Mouse (Mus musculus) spleen, adult 2 months (tissue): ENCODE results near the gene Gabra2. TPM values are rescaled to one million over a fixed set of nuclear protein-coding genes. Genes with fewer than 3 reads are reported as not detected.

Experiments used
- DNase-seq, 2 experiments: peaks; one replicate each; pipeline versions ENCODE4 v3.0.0 to v3.0.0-alpha.2; 2012 to 2021; ENCODE audit warnings: low spot score in 2 of 2, low read depth in 1 of 2
- H3K27ac ChIP-seq: fragments of 200-500 bp; 2 replicates; pipeline ENCODE4 v1.5.1; 2012; ENCODE audit warnings: low read length, inconsistent platforms; ENCODE audit not compliant: insufficient read depth
- H3K27me3 ChIP-seq: fragments of 200-500 bp; 2 replicates; pipeline ENCODE4 v1.6.1; 2012; ENCODE audit warnings: mild to moderate bottlenecking, moderate library complexity, low read length, inconsistent platforms; ENCODE audit not compliant: control insufficient read depth, insufficient read depth
- H3K36me3 ChIP-seq: fragments of 200-500 bp; 2 replicates; pipeline ENCODE4 v1.6.1; 2012; ENCODE audit warnings: mild to moderate bottlenecking, low read length, inconsistent platforms; ENCODE audit not compliant: control insufficient read depth, insufficient read depth
- H3K4me1 ChIP-seq: fragments of 200-500 bp; 2 replicates; pipeline ENCODE4 v1.6.1; 2011; ENCODE audit warnings: inconsistent platforms; ENCODE audit not compliant: control insufficient read depth, insufficient read depth, insufficient read length
- H3K4me3 ChIP-seq: fragments of 200-500 bp; 2 replicates; pipeline ENCODE4 v1.5.1; 2011; ENCODE audit warnings: mild to moderate bottlenecking, inconsistent platforms; ENCODE audit not compliant: insufficient read depth, insufficient read length; ENCODE audit errors: extremely low read depth
- CTCF ChIP-seq: fragments of 200-500 bp; IDR thresholded peaks from 2 replicates; pipeline ENCODE4 v1.5.1; 2011; ENCODE audit warnings: mild to moderate bottlenecking, inconsistent platforms; ENCODE audit not compliant: insufficient read depth, insufficient read length, insufficient replicate concordance; ENCODE audit errors: extremely low read depth
- POLR2A ChIP-seq: fragments of 200-500 bp; IDR thresholded peaks from 2 replicates; pipeline ENCODE4 v1.6.1; 2011; ENCODE audit warnings: low read depth, low read length, inconsistent platforms
- WGBS: fragments of 180-500 bp; shearing (Covaris S2); methylation state at CpG from one replicate; pipeline ENCODE4 v1.1.7; 2018; 5-methylcytosine and 5-hydroxymethylcytosine counted together
- polyA plus RNA-seq: library from polyadenylated mRNA; depleted of rRNA; stranded (reverse); fragments of >200 nt; gene quantifications from 2 replicates; pipeline ENCODE4 v1.2.3, GENCODE M21; 2012; rRNA removed

The Gabra2 gene
- polyA plus RNA-seq: not detected in 2 replicates

GRCm38 (mm10) chr5:71095725-71096607 is at the start of gene Gabra2:
TSS of gene Gabra2 (minus strand) at chr5:71095849.
- no peak within 1 kb of the TSS for H3K27ac ChIP-seq
- H3K27me3 ChIP-seq: no peaks in the 10 kb centered on the region
- DNase-seq: no peak
- WGBS: 7% methylated on average over 54 of the region's 55 CpGs
- no peak within 1 kb of the TSS for H3K4me3 ChIP-seq
- H3K36me3 ChIP-seq: no peaks in the 10 kb centered on the region
- H3K4me1 ChIP-seq: no peaks in the 10 kb centered on the region
- TF ChIP-seq POLR2A (no peak), CTCF (no peak)

- no peaks in the 10 kb centered on the region for H3K4me1 ChIP-seq
- no peak overlapping the region for H3K4me3 ChIP-seq
- no peak for TF ChIP-seq POLR2A
- no peak for TF ChIP-seq CTCF
- H3K36me3 ChIP-seq: no peaks in the 10 kb centered on the region
- H3K27me3 ChIP-seq: no peaks in the 10 kb centered on the region
- DNase-seq: no peak
- no peak overlapping the region for H3K27ac ChIP-seq
- 70% methylated on average over 4 of the region's 4 CpGs for WGBS
These were observed 41.0 kb upstream of the Gabra2 start for GRCm38 (mm10) chr5:71136691-71137090.

GRCm38 (mm10) chr5:71135840-71136239 is 40.2 kb upstream of the Gabra2 start:
- Histone ChIP-seq H3K36me3 (no peaks in the 10 kb centered on the region), H3K27me3 (no peaks in the 10 kb centered on the region), H3K4me3 (no peak overlapping the region), H3K27ac (no peak overlapping the region), H3K4me1 (no peaks in the 10 kb centered on the region)
- TF ChIP-seq POLR2A: no peak
- no peak for TF ChIP-seq CTCF
- 70% methylated on average over 2 of the region's 2 CpGs for WGBS
- no peak for DNase-seq

- Histone ChIP-seq H3K27me3 (no peaks in the 10 kb centered on the region), H3K4me1 (no peaks in the 10 kb centered on the region), H3K36me3 (no peaks in the 10 kb centered on the region), H3K4me3 (no peak overlapping the region), H3K27ac (no peak overlapping the region)
- 70% methylated on average over 3 of the region's 3 CpGs for WGBS
- TF ChIP-seq POLR2A (no peak), CTCF (no peak)
- DNase-seq: no peak
These were observed 32.1 kb upstream of the Gabra2 start for GRCm38 (mm10) chr5:71127721-71128120.

- no peak overlapping the region for H3K27ac ChIP-seq
- H3K4me1 ChIP-seq: no peaks in the 10 kb centered on the region
- no peaks in the 10 kb centered on the region for H3K36me3 ChIP-seq
- no peak for DNase-seq
- H3K27me3 ChIP-seq: no peaks in the 10 kb centered on the region
- H3K4me3 ChIP-seq: no peak overlapping the region
- 66% methylated on average over 1 of the region's 1 CpGs for WGBS
- TF ChIP-seq POLR2A (no peak), CTCF (no peak)
These were observed 19.6 kb upstream of the Gabra2 start for GRCm38 (mm10) chr5:71115216-71115615.

GRCm38 (mm10) chr5:71095180-71095579 is 469 bp downstream of the Gabra2 start:
- H3K4me1 ChIP-seq: no peaks in the 10 kb centered on the region
- TF ChIP-seq POLR2A (no peak), CTCF (no peak)
- no peak overlapping the region for H3K27ac ChIP-seq
- no peak for DNase-seq
- no peaks in the 10 kb centered on the region for H3K36me3 ChIP-seq
- 3% methylated on average over 19 of the region's 19 CpGs for WGBS
- H3K4me3 ChIP-seq: no peak overlapping the region
- no peaks in the 10 kb centered on the region for H3K27me3 ChIP-seq

GRCm38 (mm10) chr5:71094776-71095175 is 873 bp downstream of the Gabra2 start:
- H3K27ac ChIP-seq: no peak overlapping the region
- 34% methylated on average over 10 of the region's 10 CpGs for WGBS
- TF ChIP-seq CTCF (no peak), POLR2A (no peak)
- no peaks in the 10 kb centered on the region for H3K4me1 ChIP-seq
- no peak for DNase-seq
- H3K36me3 ChIP-seq: no peaks in the 10 kb centered on the region
- no peaks in the 10 kb centered on the region for H3K27me3 ChIP-seq
- no peak overlapping the region for H3K4me3 ChIP-seq
